Mouse (Mus musculus) midbrain, embryonic 11.5 days (tissue): ENCODE results near the gene Pheta1. TPM values are rescaled to one million over a fixed set of nuclear protein-coding genes. Genes with fewer than 3 reads are reported as not detected.

Experiments
- ATAC-seq: fragments of 200-750 bp; cut with Nextera tagmentation; 2 replicates; pipeline ENCODE4 v1.8.0; 2017; ENCODE audit warnings: moderate TSS enrichment, moderate library complexity; ENCODE audit not compliant: low FRiP score
- DNase-seq: peaks from one replicate; pipeline ENCODE4 v3.0.0; 2015; ENCODE audit warnings: low spot score; ENCODE audit errors: missing footprints
- H3K27ac ChIP-seq: fragments of 300-500 bp; sonication (generic); 2 replicates; pipeline ENCODE4 v1.5.1; 2014; ENCODE audit warnings: low read depth, low read length
- H3K27me3 ChIP-seq: fragments of 300-500 bp; sonication (generic); 2 replicates; pipeline ENCODE4 v1.6.1; 2014; ENCODE audit warnings: mild to moderate bottlenecking, low read length, moderate library complexity, mixed read lengths; ENCODE audit not compliant: control insufficient read depth, insufficient read depth
- H3K36me3 ChIP-seq: fragments of 300-500 bp; sonication (generic); 2 replicates; pipeline ENCODE4 v1.6.1; 2014; ENCODE audit warnings: mild to moderate bottlenecking, low read length, moderate library complexity, mixed read lengths; ENCODE audit not compliant: control insufficient read depth, insufficient read depth
- H3K4me1 ChIP-seq: fragments of 300-500 bp; sonication (generic); 2 replicates; pipeline ENCODE4 v1.6.1; 2014; ENCODE audit warnings: low read length; ENCODE audit not compliant: control insufficient read depth, insufficient read depth
- H3K4me2 ChIP-seq: fragments of 300-500 bp; sonication (generic); 2 replicates; pipeline ENCODE4 v1.6.1; 2014; ENCODE audit warnings: mild to moderate bottlenecking, moderate library complexity
- H3K4me3 ChIP-seq: fragments of 300-500 bp; sonication (generic); 2 replicates; pipeline ENCODE4 v1.5.1; 2014; ENCODE audit warnings: low read depth, low read length
- H3K9ac ChIP-seq: fragments of 300-500 bp; sonication (generic); 2 replicates; pipeline ENCODE4 v1.6.1; 2014; ENCODE audit warnings: low read length
- H3K9me3 ChIP-seq: fragments of 300-500 bp; sonication (generic); 2 replicates; pipeline ENCODE4 v1.6.1; 2016; ENCODE audit warnings: low read length; ENCODE audit not compliant: control insufficient read depth
- WGBS: fragments of 180-500 bp; shearing (Covaris S2); extraction: QIAGEN DNeasy Blood & Tissue Kit; methylation state at CpG from one replicate; pipeline ENCODE4 v1.1.7; 2014; 5-methylcytosine and 5-hydroxymethylcytosine counted together
- polyA plus RNA-seq: library from polyadenylated mRNA; unstranded; fragments of >200 nt; fragmentation: Nextera tagmentation; extraction: Ambion mirVana; gene quantifications from 2 replicates; pipeline ENCODE4 v1.2.1, GENCODE M21; 2014

The Pheta1 gene
- polyA plus RNA-seq, result 25.9 and 27.9 TPM in 2 replicates

GRCm38 (mm10) chr5:121848743-121849142 is at the start of gene Pheta1:
Gene Pheta1 (plus strand): TSS chr5:121848984.
- Histone ChIP-seq H3K9ac (peak within 1 kb of the TSS; percentile 93), H3K4me1 (peaks cover 17% of the 10 kb centered on the region), H3K27ac (peak within 1 kb of the TSS; percentile 41; the same call in 1 of the 2 replicates), H3K4me2 (peak within 1 kb of the TSS; percentile 69), H3K27me3 (peaks cover 6% of the 10 kb centered on the region), H3K4me3 (peak within 1 kb of the TSS; percentile 84), H3K9me3 (no peaks in the 10 kb centered on the region), H3K36me3 (peaks cover 8% of the 10 kb centered on the region; the same call in 1 of the 2 replicates)
- WGBS, result under 1% methylated on average over 40 of the region's 42 CpGs
- ATAC-seq (peak; percentile 90), DNase-seq (peak; percentile 99)

GRCm38 (mm10) chr5:121807186-121807585 is 41.6 kb upstream of the Pheta1 start:
- Histone ChIP-seq H3K27ac (no peak overlapping the region), H3K4me3 (no peak overlapping the region), H3K36me3 (peaks cover 22% of the 10 kb centered on the region), H3K4me2 (no peak overlapping the region), H3K9ac (no peak overlapping the region), H3K4me1 (no peaks in the 10 kb centered on the region), H3K27me3 (no peaks in the 10 kb centered on the region), H3K9me3 (no peaks in the 10 kb centered on the region)
- DNase-seq, result no peak
- 84% methylated on average over 3 of the region's 3 CpGs for WGBS
- no peak for ATAC-seq

- Histone ChIP-seq H3K4me2 (no peak overlapping the region), H3K9me3 (no peaks in the 10 kb centered on the region), H3K27ac (no peak overlapping the region), H3K4me3 (no peak overlapping the region), H3K27me3 (no peaks in the 10 kb centered on the region), H3K4me1 (no peaks in the 10 kb centered on the region), H3K9ac (no peak overlapping the region), H3K36me3 (peaks cover 17% of the 10 kb centered on the region)
- ATAC-seq (no peak), DNase-seq (no peak)
- WGBS, result 89% methylated on average over 2 of the region's 2 CpGs
Measured at GRCm38 (mm10) chr5:121808202-121808601, 40.6 kb upstream of the Pheta1 start.

GRCm38 (mm10) chr5:121809667-121810224 is 39.0 kb upstream of the Pheta1 start:
- Histone ChIP-seq H3K27me3 (no peaks in the 10 kb centered on the region), H3K9ac (no peak overlapping the region), H3K4me2 (no peak overlapping the region), H3K36me3 (peaks cover 14% of the 10 kb centered on the region), H3K4me3 (no peak overlapping the region), H3K27ac (no peak overlapping the region), H3K9me3 (no peaks in the 10 kb centered on the region), H3K4me1 (no peaks in the 10 kb centered on the region)
- ATAC-seq, result no peak
- 86% methylated on average over 5 of the region's 5 CpGs for WGBS
- DNase-seq, result no peak

GRCm38 (mm10) chr5:121810331-121811151 is 38.2 kb upstream of the Pheta1 start:
- WGBS, result 93% methylated on average over 17 of the region's 17 CpGs
- DNase-seq, result no peak
- no peak overlapping the region for H3K9ac ChIP-seq
- no peak for ATAC-seq
- H3K9me3 ChIP-seq, result no peaks in the 10 kb centered on the region
- no peak overlapping the region for H3K4me2 ChIP-seq
- no peak overlapping the region for H3K4me3 ChIP-seq
- H3K36me3 ChIP-seq, result peaks cover 14% of the 10 kb centered on the region
- H3K27ac ChIP-seq, result no peak overlapping the region
- H3K27me3 ChIP-seq, result no peaks in the 10 kb centered on the region
- H3K4me1 ChIP-seq, result no peaks in the 10 kb centered on the region

- WGBS, result 95% methylated on average over 5 of the region's 5 CpGs
- ATAC-seq, result no peak
- Histone ChIP-seq H3K4me3 (no peak overlapping the region), H3K4me2 (no peak overlapping the region), H3K9me3 (no peaks in the 10 kb centered on the region), H3K4me1 (no peaks in the 10 kb centered on the region), H3K27ac (no peak overlapping the region), H3K9ac (no peak overlapping the region), H3K36me3 (peaks cover 21% of the 10 kb centered on the region), H3K27me3 (no peaks in the 10 kb centered on the region)
- no peak for DNase-seq
Measured at GRCm38 (mm10) chr5:121811485-121811931, 37.3 kb upstream of the Pheta1 start.

- Histone ChIP-seq H3K4me1 (no peaks in the 10 kb centered on the region), H3K36me3 (peaks cover 26% of the 10 kb centered on the region), H3K9me3 (no peaks in the 10 kb centered on the region), H3K4me2 (no peak overlapping the region), H3K9ac (no peak overlapping the region), H3K27me3 (no peaks in the 10 kb centered on the region), H3K27ac (no peak overlapping the region), H3K4me3 (no peak overlapping the region)
- 92% methylated on average over 7 of the region's 7 CpGs for WGBS
- ATAC-seq (no peak), DNase-seq (no peak)
Measured at GRCm38 (mm10) chr5:121812526-121813243, 36.1 kb upstream of the Pheta1 start.

- ATAC-seq, result no peak
Measured at GRCm38 (mm10) chr5:121813744-121814143, 35.0 kb upstream of the Pheta1 start.

GRCm38 (mm10) chr5:121815067-121815466 is 33.7 kb upstream of the Pheta1 start:
- WGBS, result 72% methylated on average over 3 of the region's 3 CpGs
- H3K27ac ChIP-seq, result no peak overlapping the region
- no peak overlapping the region for H3K4me2 ChIP-seq
- no peak overlapping the region for H3K9ac ChIP-seq
- peaks cover 37% of the 10 kb centered on the region for H3K36me3 ChIP-seq
- ATAC-seq, result peak; percentile 52; the same call in 1 of the 2 replicates
- no peaks in the 10 kb centered on the region for H3K4me1 ChIP-seq
- no peaks in the 10 kb centered on the region for H3K27me3 ChIP-seq
- H3K9me3 ChIP-seq, result no peaks in the 10 kb centered on the region
- DNase-seq, result no peak
- H3K4me3 ChIP-seq, result no peak overlapping the region

More at GRCm38 (mm10) chr5:121813744-121814143, 35.0 kb upstream of the Pheta1 start:
- Histone ChIP-seq H3K27ac (no peak overlapping the region), H3K4me1 (no peaks in the 10 kb centered on the region), H3K27me3 (no peaks in the 10 kb centered on the region), H3K4me2 (no peak overlapping the region), H3K9ac (no peak overlapping the region), H3K4me3 (no peak overlapping the region), H3K9me3 (no peaks in the 10 kb centered on the region), H3K36me3 (peaks cover 33% of the 10 kb centered on the region)
- 93% methylated on average over 10 of the region's 10 CpGs for WGBS
- no peak for DNase-seq
